Mouse (Mus musculus): ENCODE measurements around the gene Trim66. TPM values are rescaled to one million over a fixed set of nuclear protein-coding genes. Genes with fewer than 3 reads are reported as not detected.

Gene Trim66
- polyA plus RNA-seq (2015; fragmentation: Nextera tagmentation; extraction: Ambion mirVana): 0.79 and 0.81 TPM in 2 replicates

GRCm38 (mm10) chr7:109508034-109508433, at the start of gene Trim66:
Gene Trim66 (minus strand): TSS chr7:109508134.
- H3K9ac ChIP-seq: no peak within 1 kb of the TSS; the same call in 1 of the 2 replicates
- no peak within 1 kb of the TSS for H3K4me3 ChIP-seq
- WGBS: 85% methylated on average over 4 of the region's 4 CpGs
- H3K27ac ChIP-seq (replicated peaks): 0 out of 2 replicates have a peak within 1 kb of the TSS, but pooled peaks have one; percentile 10
- ATAC-seq (ENCODE audit: low FRiP score, low read depth): no peak
- peaks cover 10% of the 10 kb centered on the region for H3K4me1 ChIP-seq (replicated peaks)
- peak within 1 kb of the TSS; percentile 12; the same call in 1 of the 2 replicates for H3K4me2 ChIP-seq
- no peaks in the 10 kb centered on the region for H3K27me3 ChIP-seq
- no peaks in the 10 kb centered on the region for H3K36me3 ChIP-seq
- no peaks in the 10 kb centered on the region for H3K9me3 ChIP-seq

GRCm38 (mm10) chr7:109546726-109547125, 38.8 kb upstream of the Trim66 start:
- H3K36me3 ChIP-seq: no peaks in the 10 kb centered on the region
- H3K27me3 ChIP-seq: no peaks in the 10 kb centered on the region
- peaks cover 5% of the 10 kb centered on the region; the same call in 1 of the 2 replicates for H3K4me1 ChIP-seq (replicated peaks)
- 91% methylated on average over 5 of the region's 5 CpGs for WGBS
- no peak for ATAC-seq (ENCODE audit: low FRiP score, low read depth)
- no peaks in the 10 kb centered on the region for H3K9me3 ChIP-seq
- no peak overlapping the region for H3K4me3 ChIP-seq
- no peak overlapping the region for H3K9ac ChIP-seq
- no peak overlapping the region for H3K27ac ChIP-seq (replicated peaks)
- no peak overlapping the region for H3K4me2 ChIP-seq

- ATAC-seq (ENCODE audit: low FRiP score, low read depth): no peak
- H3K36me3 ChIP-seq: no peaks in the 10 kb centered on the region
- WGBS: 97% methylated on average over 2 of the region's 2 CpGs
These were observed 38.3 kb upstream of the Trim66 start for GRCm38 (mm10) chr7:109546186-109546585.

GRCm38 (mm10) chr7:109545255-109545993, 37.5 kb upstream of the Trim66 start:
- no peak overlapping the region for H3K4me2 ChIP-seq
- WGBS: 74% methylated on average over 10 of the region's 10 CpGs
- H3K9me3 ChIP-seq: no peaks in the 10 kb centered on the region
- H3K9ac ChIP-seq: no peak overlapping the region
- H3K4me1 ChIP-seq (replicated peaks): peaks cover 5% of the 10 kb centered on the region; the same call in 1 of the 2 replicates
- no peak for ATAC-seq (ENCODE audit: low FRiP score, low read depth)
- peak overlapping the region; percentile 23; the same call in 1 of the 2 replicates for H3K27ac ChIP-seq (replicated peaks)
- no peaks in the 10 kb centered on the region for H3K27me3 ChIP-seq
- H3K4me3 ChIP-seq: no peak overlapping the region
- no peaks in the 10 kb centered on the region for H3K36me3 ChIP-seq

More at GRCm38 (mm10) chr7:109546186-109546585, 38.3 kb upstream of the Trim66 start:
- H3K9ac ChIP-seq: no peak overlapping the region
- H3K4me1 ChIP-seq (replicated peaks): peaks cover 5% of the 10 kb centered on the region; the same call in 1 of the 2 replicates
- H3K9me3 ChIP-seq: no peaks in the 10 kb centered on the region
- no peak overlapping the region for H3K27ac ChIP-seq (replicated peaks)
- H3K4me3 ChIP-seq: no peak overlapping the region
- H3K4me2 ChIP-seq: no peak overlapping the region
- H3K27me3 ChIP-seq: no peaks in the 10 kb centered on the region

GRCm38 (mm10) chr7:109544792-109545191, 36.9 kb upstream of the Trim66 start:
- Histone ChIP-seq H3K27me3 (no peaks in the 10 kb centered on the region), H3K4me1 (replicated peaks) (peaks cover 5% of the 10 kb centered on the region; the same call in 1 of the 2 replicates), H3K27ac (replicated peaks) (peak overlapping the region; percentile 23; the same call in 1 of the 2 replicates), H3K9me3 (no peaks in the 10 kb centered on the region), H3K4me3 (no peak overlapping the region), H3K36me3 (no peaks in the 10 kb centered on the region), H3K4me2 (no peak overlapping the region), H3K9ac (no peak overlapping the region)
- ATAC-seq (ENCODE audit: low FRiP score, low read depth): no peak
- WGBS: 76% methylated on average over 5 of the region's 5 CpGs

- no peak overlapping the region for H3K4me3 ChIP-seq
- H3K4me1 ChIP-seq (replicated peaks): peaks cover 5% of the 10 kb centered on the region; the same call in 1 of the 2 replicates
- H3K27me3 ChIP-seq: no peaks in the 10 kb centered on the region
- H3K36me3 ChIP-seq: no peaks in the 10 kb centered on the region
- no peak overlapping the region for H3K27ac ChIP-seq (replicated peaks)
- H3K9me3 ChIP-seq: no peaks in the 10 kb centered on the region
- 88% methylated on average over 3 of the region's 3 CpGs for WGBS
- H3K9ac ChIP-seq: no peak overlapping the region
- H3K4me2 ChIP-seq: no peak overlapping the region
- no peak for ATAC-seq (ENCODE audit: low FRiP score, low read depth)
These were observed 34.4 kb upstream of the Trim66 start for GRCm38 (mm10) chr7:109542364-109542628.

- Histone ChIP-seq H3K36me3 (no peaks in the 10 kb centered on the region), H3K4me2 (no peak overlapping the region), H3K4me3 (no peak overlapping the region), H3K9ac (no peak overlapping the region), H3K9me3 (no peaks in the 10 kb centered on the region), H3K4me1 (replicated peaks) (peaks cover 8% of the 10 kb centered on the region; the same call in 1 of the 2 replicates), H3K27ac (replicated peaks) (no peak overlapping the region), H3K27me3 (no peaks in the 10 kb centered on the region)
- 89% methylated on average over 10 of the region's 10 CpGs for WGBS
- no peak for ATAC-seq (ENCODE audit: low FRiP score, low read depth)
These were observed 33.9 kb upstream of the Trim66 start for GRCm38 (mm10) chr7:109541609-109542363.

GRCm38 (mm10) chr7:109540902-109541301, 33.0 kb upstream of the Trim66 start:
- H3K4me3 ChIP-seq: no peak overlapping the region
- H3K4me1 ChIP-seq (replicated peaks): peaks cover 16% of the 10 kb centered on the region; the same call in 1 of the 2 replicates
- H3K36me3 ChIP-seq: no peaks in the 10 kb centered on the region
- no peak overlapping the region for H3K27ac ChIP-seq (replicated peaks)
- H3K9me3 ChIP-seq: no peaks in the 10 kb centered on the region
- no peak for ATAC-seq (ENCODE audit: low FRiP score, low read depth)
- H3K4me2 ChIP-seq: no peak overlapping the region
- H3K9ac ChIP-seq: no peak overlapping the region
- no peaks in the 10 kb centered on the region for H3K27me3 ChIP-seq

- H3K36me3 ChIP-seq: no peaks in the 10 kb centered on the region
- H3K4me1 ChIP-seq (replicated peaks): peaks cover 11% of the 10 kb centered on the region; the same call in 1 of the 2 replicates
- H3K27me3 ChIP-seq: no peaks in the 10 kb centered on the region
- WGBS: 47% methylated on average over 4 of the region's 4 CpGs
- peak overlapping the region; percentile 56 for H3K27ac ChIP-seq (replicated peaks)
- no peak overlapping the region for H3K4me3 ChIP-seq
- H3K9ac ChIP-seq: no peak overlapping the region
- H3K9me3 ChIP-seq: no peaks in the 10 kb centered on the region
- no peak overlapping the region for H3K4me2 ChIP-seq
- peak; percentile 89 for ATAC-seq (ENCODE audit: low FRiP score, low read depth)
These were observed 28.6 kb upstream of the Trim66 start for GRCm38 (mm10) chr7:109536451-109536946.

- H3K36me3 ChIP-seq: no peaks in the 10 kb centered on the region
- no peak overlapping the region for H3K27ac ChIP-seq (replicated peaks)
- no peaks in the 10 kb centered on the region for H3K9me3 ChIP-seq
- H3K4me1 ChIP-seq (replicated peaks): peaks cover 11% of the 10 kb centered on the region; the same call in 1 of the 2 replicates
- no peak overlapping the region for H3K4me2 ChIP-seq
- ATAC-seq (ENCODE audit: low FRiP score, low read depth): no peak
- no peaks in the 10 kb centered on the region for H3K27me3 ChIP-seq
- no peak overlapping the region for H3K9ac ChIP-seq
- no peak overlapping the region for H3K4me3 ChIP-seq
- WGBS: 92% methylated on average over 3 of the region's 3 CpGs
These were observed 27.0 kb upstream of the Trim66 start for GRCm38 (mm10) chr7:109534921-109535320.

GRCm38 (mm10) chr7:109533888-109534287, 26.0 kb upstream of the Trim66 start:
- Histone ChIP-seq H3K27ac (replicated peaks) (no peak overlapping the region), H3K9ac (no peak overlapping the region), H3K9me3 (no peaks in the 10 kb centered on the region), H3K4me3 (no peak overlapping the region), H3K27me3 (no peaks in the 10 kb centered on the region), H3K4me2 (no peak overlapping the region), H3K36me3 (no peaks in the 10 kb centered on the region), H3K4me1 (replicated peaks) (peaks cover 11% of the 10 kb centered on the region; the same call in 1 of the 2 replicates)
- ATAC-seq (ENCODE audit: low FRiP score, low read depth): no peak
- 83% methylated on average over 4 of the region's 4 CpGs for WGBS

- H3K9me3 ChIP-seq: no peaks in the 10 kb centered on the region
- H3K4me2 ChIP-seq: no peak overlapping the region
- H3K4me1 ChIP-seq (replicated peaks): peaks cover 11% of the 10 kb centered on the region; the same call in 1 of the 2 replicates
- H3K27me3 ChIP-seq: no peaks in the 10 kb centered on the region
- no peaks in the 10 kb centered on the region for H3K36me3 ChIP-seq
- no peak for ATAC-seq (ENCODE audit: low FRiP score, low read depth)
- H3K4me3 ChIP-seq: no peak overlapping the region
- no peak overlapping the region for H3K9ac ChIP-seq
- 87% methylated on average over 4 of the region's 4 CpGs for WGBS
- no peak overlapping the region for H3K27ac ChIP-seq (replicated peaks)
These were observed 25.2 kb upstream of the Trim66 start for GRCm38 (mm10) chr7:109533129-109533528.
